Mouse (Mus musculus) inflammation-experienced regulatory T-cells, adult 16 weeks (primary cell): ENCODE measurements around the gene Gm21905. TPM values are rescaled to one million over a fixed set of nuclear protein-coding genes. Genes with fewer than 3 reads are reported as not detected.

Source experiments
- polyA plus RNA-seq: library from polyadenylated mRNA; unstranded; fragments of 100-300 nt; shearing (Covaris generic); gene quantifications from one replicate; pipeline ENCODE4 v1.2.1, GENCODE M21; 2017

Gm21905 gene
- not detected for polyA plus RNA-seq

DNA sequence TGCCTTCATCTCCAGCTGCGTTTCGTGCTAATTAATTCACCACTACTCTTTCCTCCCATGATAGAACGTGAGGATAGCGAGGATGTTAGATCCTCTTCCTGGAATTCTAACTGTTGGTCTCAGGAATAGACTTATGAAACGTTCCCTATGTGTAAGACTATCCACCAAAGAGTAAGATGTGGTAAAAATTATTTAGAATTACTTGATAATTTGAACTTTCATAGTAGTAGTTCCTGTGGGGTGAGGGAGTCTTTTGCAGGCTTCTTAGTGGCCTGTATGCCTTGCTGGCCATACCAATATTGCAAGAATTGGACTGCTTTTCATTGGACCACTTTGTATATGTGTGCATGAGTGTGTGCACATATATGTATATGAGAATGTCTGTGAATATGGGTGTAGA lies at the start of gene Gm21905:
Gene Gm21905, minus strand, starts transcription at position 101 of the 400 bp plus-strand sequence.

DNA sequence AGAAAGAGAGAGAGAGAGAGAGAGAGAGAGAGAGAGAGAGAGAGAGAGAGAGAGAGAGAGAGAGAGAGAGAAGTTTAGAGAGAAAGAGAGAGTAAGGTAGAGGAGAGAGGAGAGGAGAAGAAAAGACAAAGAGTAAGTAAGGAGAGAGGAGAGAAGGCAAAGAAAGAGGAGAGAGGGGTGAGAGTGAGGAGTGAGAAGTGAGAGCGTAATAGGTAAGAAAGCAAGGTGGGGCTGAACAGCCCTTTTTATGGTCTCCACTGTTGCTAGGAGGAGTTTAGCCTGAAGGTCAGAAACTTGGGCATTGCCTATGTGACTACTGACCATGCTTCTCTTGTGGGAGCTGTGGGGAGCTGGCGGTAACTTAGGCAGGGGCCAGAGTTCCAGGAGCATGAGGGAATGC lies 4.9 kb downstream of the Gm21905 start, which contains the start of gene Gm5108:
Gene Gm5108, plus strand, starts transcription at position 301 of the 400 bp plus-strand sequence.

Other genes with a start within 250 kb of the Gm21905 start
- gene Atp8a1, start 99.0 kb downstream of the Gm21905 start, polyA plus RNA-seq = 15.0 TPM
- gene Gm5108, start 4.8 kb downstream of the Gm21905 start, polyA plus RNA-seq = not detected
- gene Grxcr1, start 85.4 kb upstream of the Gm21905 start, polyA plus RNA-seq = not detected